Mouse (Mus musculus) C2C12 (cell line): ENCODE data around the gene Cdk7.

Source experiments
- CTCF ChIP-seq: IDR thresholded peaks from one replicate; pipeline ENCODE4 v1.5.1; 2011; ENCODE audit not compliant: control insufficient read depth, insufficient read depth, insufficient read length
- MYOG ChIP-seq: IDR thresholded peaks from one replicate; pipeline ENCODE4 v1.6.1; 2011; ENCODE audit not compliant: control insufficient read depth, insufficient read length; ENCODE audit errors: extremely low read depth

DNA sequence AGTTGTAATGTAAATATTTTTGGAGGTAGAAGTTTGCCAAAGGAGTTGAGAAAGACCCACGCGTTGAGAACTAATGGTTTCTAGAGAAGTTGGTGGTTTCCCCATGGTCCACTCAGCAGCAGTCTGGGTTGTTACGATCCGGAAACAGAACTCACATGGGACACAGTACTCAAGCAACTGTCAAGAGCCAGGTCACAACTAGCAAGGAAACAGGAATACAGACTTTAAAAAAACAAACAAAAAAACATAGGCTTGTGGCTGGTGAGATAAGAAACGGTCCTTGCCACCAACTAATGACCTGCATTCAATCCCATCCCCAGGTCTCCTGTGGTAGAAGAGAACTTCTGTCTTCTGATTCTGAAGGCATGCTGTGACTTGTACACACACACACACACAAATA lies 20.1 kb upstream of the Cdk7 start:
- no peak for TF ChIP-seq CTCF
- no peak for TF ChIP-seq MYOG
